Mouse (Mus musculus): ENCODE results near the gene Ceacam15.

DNA sequence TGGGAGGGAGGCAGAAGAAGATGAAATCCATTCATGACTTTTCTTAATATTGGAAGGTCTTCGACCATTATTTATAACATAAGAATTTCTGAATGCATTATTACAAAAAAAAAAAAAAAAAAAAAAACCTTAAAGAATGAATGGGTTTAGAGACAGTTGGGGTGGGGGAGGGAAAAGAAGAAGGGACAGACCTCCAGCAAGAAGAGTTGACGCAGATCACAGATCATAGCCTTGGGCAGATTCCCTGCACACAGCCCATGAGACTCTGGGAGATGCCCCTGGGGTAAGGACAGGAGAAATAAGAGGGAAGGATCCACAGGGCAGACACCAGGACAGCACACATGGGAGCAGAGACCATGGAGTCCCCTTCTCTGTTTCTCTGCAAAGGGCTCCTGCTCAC lies 46.1 kb upstream of the Ceacam15 start, which contains the start of gene Ceacam9:
- TF ChIP-seq EP300 (IDR thresholded peaks at IDR 0.05) (no peak), CTCF (IDR thresholded peaks at IDR 0.05) (no peak)

Measured in lung, postnatal 0 days (tissue).